Mouse (Mus musculus) brain, embryonic 14.5 days (tissue): ENCODE results near the gene Rtraf. TPM values are rescaled to one million over a fixed set of nuclear protein-coding genes. Genes with fewer than 3 reads are reported as not detected.

Experiments used
- DNase-seq: peaks from one replicate; pipeline ENCODE4 v3.0.0-alpha.2; 2011; ENCODE audit warnings: low read depth
- CTCF ChIP-seq: fragments of 200-500 bp; IDR thresholded peaks from 2 replicates; pipeline ENCODE4 v1.5.1; 2012; ENCODE audit warnings: inconsistent platforms, mild to moderate bottlenecking, moderate library complexity, borderline replicate concordance; ENCODE audit not compliant: insufficient read depth, insufficient read length; ENCODE audit errors: extremely low read depth
- POLR2A ChIP-seq: fragments of 200-500 bp; IDR thresholded peaks from 2 replicates; pipeline ENCODE4 v1.6.1; 2012; ENCODE audit warnings: mild to moderate bottlenecking, inconsistent platforms, borderline replicate concordance; ENCODE audit not compliant: poor library complexity, insufficient read depth, insufficient read length, severe bottlenecking; ENCODE audit errors: extremely low read depth
- polyA plus RNA-seq: library from polyadenylated mRNA; depleted of rRNA; stranded (reverse); fragments of >200 nt; gene quantifications from 2 replicates; pipeline ENCODE4 v1.2.3, GENCODE M21; 2012; rRNA removed

Rtraf gene
- polyA plus RNA-seq, 1 experiment, result 107 TPM

- no peak for DNase-seq
- TF ChIP-seq POLR2A (no peak), CTCF (no peak)
Observed at GRCm38 (mm10) chr14:19765539-19766379, 57.9 kb downstream of the Rtraf start.

GRCm38 (mm10) chr14:19764331-19764730, 59.3 kb downstream of the Rtraf start:
- TF ChIP-seq CTCF, result no peak
- TF ChIP-seq POLR2A, result no peak
- DNase-seq, result no peak

- TF ChIP-seq POLR2A (no peak), CTCF (no peak)
- peak; percentile 66 for DNase-seq
Observed at GRCm38 (mm10) chr14:19763527-19763926, 60.1 kb downstream of the Rtraf start.

- no peak for DNase-seq
- TF ChIP-seq POLR2A, result no peak
- no peak for TF ChIP-seq CTCF
Observed at GRCm38 (mm10) chr14:19762014-19762413, 61.6 kb downstream of the Rtraf start.

Other genes starting within 250 kb of the Rtraf start
- gene Gm2237, start 238.7 kb downstream of the Rtraf start, polyA plus RNA-seq, result 13.1 and 29.5 TPM in 2 replicates
- gene Gm5458, start 221.2 kb downstream of the Rtraf start, polyA plus RNA-seq, result not detected in 2 replicates
- gene Nid2, start 72.6 kb downstream of the Rtraf start, polyA plus RNA-seq, result 13.8 and 33.2 TPM in 2 replicates
- gene Gng2, start 153.8 kb upstream of the Rtraf start, polyA plus RNA-seq, result 278 and 363 TPM in 2 replicates